Mouse (Mus musculus): ENCODE measurements around the gene Spata20. TPM values are rescaled to one million over a fixed set of nuclear protein-coding genes. Genes with fewer than 3 reads are reported as not detected.

Spata20 gene
- not detected for total RNA-seq (2022)

DNA sequence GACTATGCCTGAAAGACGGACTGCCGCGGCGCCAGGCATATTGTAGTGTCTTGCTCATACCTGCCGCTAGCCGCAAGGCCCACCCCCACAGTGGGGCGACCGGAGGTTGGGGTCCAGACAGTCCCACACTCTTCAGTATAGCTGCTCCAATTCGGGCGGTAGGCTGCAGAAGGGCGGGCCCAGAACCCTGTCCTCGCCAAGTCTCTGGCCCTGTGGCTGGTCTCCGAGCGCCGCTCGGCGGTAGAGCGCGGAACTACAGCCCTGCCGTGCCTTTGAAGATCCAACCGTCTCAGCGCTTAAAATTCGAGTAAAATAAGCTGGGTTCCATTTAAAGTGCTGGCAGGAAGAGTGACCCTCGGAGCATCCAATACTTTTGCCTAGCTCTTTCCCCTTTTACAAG is at the start of gene Spata20:
TSS of gene Spata20 (minus strand) at position 179 of the 400 bp plus-strand sequence.
- DNase-seq (ENCODE audit: low spot score in 2 of 2): peak; percentile 63 to 72

DNA sequence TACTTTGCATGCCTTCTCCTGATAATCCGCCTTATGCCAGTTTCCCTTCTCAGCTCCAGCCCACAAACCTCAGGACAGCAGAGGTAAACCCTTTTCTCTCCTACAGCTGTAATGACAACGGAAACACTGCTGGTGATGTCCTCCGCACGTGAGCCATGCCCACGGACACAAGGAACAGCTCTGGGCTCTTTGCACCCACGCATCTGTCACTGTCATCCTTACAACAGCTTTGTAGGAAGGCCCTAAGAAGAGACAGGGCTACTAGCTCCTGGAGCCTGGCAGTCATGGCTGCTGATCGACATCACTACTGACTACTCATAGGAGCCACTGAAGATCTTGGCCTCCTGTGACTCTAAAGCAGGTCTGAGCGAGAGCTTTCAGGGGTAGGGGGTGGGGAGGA is 47.2 kb upstream of the Spata20 start:
- DNase-seq (ENCODE audit: low spot score in 2 of 2): no peak

DNA sequence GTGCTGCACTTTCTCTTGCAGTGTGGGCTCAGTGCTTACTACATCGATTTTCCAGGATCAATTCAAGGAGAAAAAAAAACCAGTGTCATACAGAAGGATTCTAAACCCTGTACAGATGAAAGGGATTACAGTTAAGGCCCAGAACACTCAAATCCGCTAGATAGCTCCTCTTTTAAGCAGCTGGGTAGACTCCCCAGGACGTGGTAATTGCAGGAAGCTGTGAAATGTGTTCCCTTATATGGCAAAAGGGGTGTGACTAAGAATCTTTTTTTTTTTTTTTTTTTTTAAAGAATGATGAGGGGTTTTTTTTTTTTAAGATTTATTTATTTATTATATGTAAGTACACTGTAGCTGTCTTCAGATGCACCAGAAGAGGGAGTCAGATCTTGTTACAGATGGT is 42.9 kb upstream of the Spata20 start:
- no peak for DNase-seq (ENCODE audit: low spot score in 2 of 2)

DNA sequence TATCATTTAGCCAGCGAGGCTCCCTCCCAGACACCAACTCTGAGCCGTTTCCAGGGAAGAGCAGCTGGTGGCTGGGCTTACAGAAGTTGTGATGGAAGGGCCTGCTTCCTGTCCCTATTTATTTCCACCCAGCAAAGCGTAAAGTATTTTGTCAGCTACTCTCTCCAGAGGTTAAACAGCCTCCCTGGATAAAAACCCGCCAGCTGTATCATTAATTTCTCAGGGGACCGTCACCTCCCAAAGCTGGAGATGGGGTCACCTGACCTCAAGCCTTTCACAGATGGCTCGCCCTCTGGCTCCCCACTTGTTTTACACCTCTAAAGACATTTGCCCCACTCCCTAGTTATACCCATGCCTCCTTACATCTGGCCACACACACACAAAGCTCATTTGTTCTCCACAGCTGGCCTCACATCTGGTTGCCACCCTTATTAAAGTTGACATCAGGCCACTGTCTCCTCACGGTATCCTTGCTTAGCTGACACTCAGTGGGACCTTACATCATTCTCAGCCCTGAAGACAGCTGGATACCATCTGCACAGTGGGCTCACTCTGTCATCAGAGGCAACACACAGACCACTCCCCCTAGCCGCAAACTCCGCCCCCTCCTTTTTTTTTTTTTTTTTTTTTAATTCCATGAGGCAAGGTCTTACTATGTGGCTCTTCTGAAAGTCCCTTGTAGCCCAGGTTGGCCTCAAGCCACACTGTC is 40.3 kb upstream of the Spata20 start:
- no peak for DNase-seq (ENCODE audit: low spot score in 2 of 2)

DNA sequence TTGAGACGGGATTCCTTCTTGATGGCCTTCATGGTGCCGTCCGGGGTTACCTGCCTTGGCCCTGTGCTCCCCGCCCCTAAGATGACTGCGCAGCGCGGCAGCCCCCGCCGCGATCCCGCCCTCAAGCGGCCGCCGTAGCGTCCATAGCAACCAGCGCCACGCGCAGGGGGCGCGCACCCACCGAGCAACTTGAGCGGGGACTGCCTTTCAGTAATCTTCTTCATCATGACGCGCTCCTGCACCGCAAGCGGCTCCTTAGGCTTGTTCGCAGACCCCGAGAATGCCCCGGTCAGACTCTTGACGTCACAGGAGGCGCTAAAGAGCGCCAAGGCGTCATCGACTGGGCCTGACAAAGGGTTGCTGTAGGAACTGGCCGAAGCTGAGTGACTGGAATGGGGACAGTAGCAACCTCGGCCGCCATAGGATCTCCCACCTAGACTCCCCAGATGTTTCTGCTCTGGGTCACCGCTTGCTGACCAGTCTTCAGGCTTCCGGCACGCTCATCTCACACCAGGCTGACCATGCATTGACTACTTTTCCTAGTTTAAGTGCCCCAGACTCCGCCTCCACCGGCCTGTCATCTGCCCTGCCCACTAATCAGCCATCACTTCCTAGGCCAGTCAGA is 35.4 kb upstream of the Spata20 start, which contains the start of gene Mycbpap:
TSS of gene Mycbpap (minus strand) at position 524 of the 625 bp plus-strand sequence.
- no peak for DNase-seq (ENCODE audit: low spot score in 2 of 2)

DNA sequence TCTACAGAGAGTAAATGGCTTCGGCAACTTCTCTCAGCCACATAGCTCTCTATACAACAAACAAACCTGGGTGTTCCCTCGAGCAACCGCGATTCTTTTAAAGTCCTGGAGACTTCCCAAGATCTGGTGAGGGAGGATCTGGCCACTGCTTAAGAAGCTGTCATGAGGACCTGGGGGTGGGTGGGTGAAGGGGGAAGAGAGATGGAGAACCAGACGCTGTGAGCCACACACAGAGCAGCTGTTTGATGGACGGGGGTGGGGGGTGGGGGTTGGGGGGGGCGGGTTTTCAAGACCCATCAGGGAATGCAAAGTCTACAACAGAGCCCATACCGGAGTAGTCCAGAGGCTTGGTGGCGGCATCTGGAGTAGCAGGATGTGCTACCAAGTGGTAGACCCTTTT is 27.5 kb upstream of the Spata20 start:
- DNase-seq (ENCODE audit: low spot score in 2 of 2): no peak

DNA sequence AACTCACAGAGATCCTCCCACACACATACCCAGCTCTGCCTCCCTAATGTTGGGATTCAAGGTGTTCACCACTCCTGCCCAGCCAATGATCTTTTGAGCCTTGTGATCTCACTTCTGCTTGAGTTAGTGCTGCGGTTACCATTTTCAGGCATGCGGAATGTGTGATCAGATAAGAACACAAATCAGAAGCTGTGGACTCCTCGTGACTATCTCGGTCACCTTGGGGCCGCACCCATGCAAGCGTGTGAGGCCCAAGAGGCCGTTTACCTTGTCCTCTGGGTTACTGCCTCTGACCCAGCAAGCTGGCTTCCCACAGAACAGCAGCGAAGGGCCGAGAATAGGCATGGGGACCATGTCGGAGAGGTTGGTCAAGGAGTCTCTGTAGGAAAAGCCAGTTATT is 23.0 kb upstream of the Spata20 start:
- DNase-seq (ENCODE audit: low spot score in 2 of 2): no peak

DNA sequence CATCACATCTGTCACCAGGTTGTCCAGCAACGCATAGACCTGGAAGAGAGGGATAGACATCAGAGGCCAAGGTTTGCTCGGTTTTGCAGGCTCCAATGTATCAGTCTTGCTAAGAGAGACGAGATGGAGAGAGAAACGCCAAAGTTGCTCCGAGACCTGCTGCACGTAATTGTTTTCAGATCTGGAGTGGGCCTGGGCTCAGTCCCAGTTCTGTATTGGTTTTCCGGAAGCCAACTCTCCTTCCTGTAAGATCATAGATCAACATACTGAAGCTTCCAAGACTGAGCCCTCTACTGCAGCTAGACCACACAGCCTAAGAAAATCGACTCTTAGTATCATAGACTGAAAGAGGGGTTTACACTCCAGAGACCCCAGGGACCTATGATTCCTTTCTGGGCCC is 15.5 kb upstream of the Spata20 start:
- DNase-seq (ENCODE audit: low spot score in 2 of 2): no peak

DNA sequence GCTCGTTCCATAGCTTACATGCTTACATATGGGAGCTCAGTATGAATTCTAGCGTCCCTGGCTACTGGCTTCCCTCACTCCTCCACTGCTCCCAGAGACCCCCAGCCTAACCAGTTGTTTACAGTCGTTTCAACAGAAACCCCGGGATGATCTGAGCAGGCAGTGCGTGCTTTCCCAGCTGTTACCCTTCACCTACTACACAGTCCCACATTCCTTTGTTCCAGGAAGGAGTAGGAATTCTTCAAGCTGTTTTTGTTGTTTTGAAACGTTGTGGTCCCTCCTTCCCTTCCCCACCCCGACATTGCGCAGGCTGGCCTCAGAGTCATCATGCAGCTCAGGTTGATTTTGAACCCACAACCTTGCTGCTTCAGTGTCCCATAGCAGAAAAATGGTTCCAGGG is 14.4 kb upstream of the Spata20 start:
- DNase-seq (ENCODE audit: low spot score in 2 of 2): no peak

DNA sequence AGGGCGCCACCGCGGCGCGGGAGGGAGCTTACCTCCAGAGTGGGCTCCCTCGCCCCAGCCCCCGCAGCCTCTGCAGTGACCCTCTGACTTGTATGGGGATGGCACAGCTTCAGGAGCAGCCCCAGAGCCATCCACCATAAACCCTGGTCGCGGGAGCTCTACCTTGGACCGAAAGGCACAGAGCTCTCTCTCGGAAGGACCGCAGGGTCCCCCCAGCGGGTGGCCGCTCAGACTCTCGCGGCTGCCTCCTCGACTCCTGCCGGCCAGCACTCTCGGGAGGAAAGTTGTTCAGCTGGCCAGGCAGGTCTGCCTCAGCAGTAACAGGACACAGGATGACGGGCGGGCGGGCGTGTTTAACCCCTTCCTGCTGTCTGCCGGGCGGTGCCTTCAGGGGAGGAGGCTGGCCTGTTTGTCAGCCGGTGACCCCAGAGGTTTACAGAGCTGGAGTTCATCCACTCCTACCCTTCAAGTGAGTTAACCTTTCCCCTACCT is 13.7 kb upstream of the Spata20 start, which contains the start of gene Epn3:
TSS of gene Epn3 (minus strand) at position 314 of the 492 bp plus-strand sequence.
- no peak for DNase-seq (ENCODE audit: low spot score in 2 of 2)

DNA sequence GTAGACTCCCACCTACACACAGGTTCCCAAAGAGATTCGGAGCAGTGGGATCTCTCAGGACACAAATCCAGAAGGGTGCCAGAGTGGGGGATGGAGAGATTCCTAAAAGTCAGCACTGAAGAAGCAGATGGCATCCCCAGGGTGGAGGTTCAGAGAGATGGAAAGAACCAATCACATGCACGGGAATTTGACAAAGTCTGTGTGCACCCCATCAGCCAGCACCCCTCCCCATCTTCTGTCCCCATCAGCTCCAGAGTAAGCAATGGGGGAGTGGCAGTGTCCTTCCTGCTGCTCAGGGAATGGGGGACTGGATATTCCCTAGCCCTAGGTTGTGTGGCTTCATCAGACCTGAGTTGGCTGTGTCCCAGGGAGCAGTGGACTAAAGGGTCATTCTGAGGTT is 13.1 kb upstream of the Spata20 start:
- DNase-seq (ENCODE audit: low spot score in 2 of 2): no peak

DNA sequence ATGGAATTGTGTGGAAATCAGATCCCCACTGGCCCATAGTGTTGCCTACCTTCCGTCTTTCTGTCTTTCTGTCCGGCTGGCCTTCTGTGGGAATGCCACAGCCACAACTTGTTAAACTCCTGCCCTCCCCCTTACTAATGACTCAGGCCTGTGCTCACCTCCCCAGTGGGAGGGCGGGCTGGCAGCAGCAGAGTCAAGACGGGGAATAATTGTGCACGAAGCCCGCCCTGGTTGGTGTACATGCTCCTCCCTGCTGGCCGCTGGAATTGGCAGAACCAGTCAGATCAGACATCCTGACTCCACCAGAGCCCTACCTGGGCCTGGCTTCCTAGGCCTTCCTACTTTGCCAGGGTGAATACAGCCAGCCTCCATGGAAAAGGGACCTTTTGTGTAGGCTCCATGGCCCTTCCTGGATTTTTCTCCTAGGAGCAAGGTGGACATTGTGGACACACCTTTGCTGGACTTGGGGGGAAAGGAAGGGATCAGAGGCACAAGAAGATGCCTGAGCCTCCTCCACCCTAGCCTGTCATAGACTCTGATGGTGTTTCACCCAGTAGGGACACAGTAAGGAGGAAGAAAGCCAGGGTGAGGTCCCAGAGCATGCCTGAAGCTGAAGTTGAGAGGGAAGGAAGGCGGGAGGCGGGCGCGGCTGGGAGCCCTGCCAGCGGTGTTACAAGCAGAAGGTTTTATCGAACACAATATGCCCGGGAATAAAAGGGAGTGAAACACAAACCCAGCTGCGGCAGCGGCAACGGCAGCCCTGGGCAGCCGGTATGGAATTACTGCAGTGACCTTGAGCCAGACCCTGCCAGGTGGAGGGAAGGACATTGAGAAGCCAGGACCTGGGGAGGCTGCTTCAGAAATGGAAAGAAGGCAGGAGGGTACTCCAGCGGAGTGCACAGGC is 12.4 kb upstream of the Spata20 start:
- DNase-seq (ENCODE audit: low spot score in 2 of 2): peak in 1 of 2 experiments; percentile 28

DNA sequence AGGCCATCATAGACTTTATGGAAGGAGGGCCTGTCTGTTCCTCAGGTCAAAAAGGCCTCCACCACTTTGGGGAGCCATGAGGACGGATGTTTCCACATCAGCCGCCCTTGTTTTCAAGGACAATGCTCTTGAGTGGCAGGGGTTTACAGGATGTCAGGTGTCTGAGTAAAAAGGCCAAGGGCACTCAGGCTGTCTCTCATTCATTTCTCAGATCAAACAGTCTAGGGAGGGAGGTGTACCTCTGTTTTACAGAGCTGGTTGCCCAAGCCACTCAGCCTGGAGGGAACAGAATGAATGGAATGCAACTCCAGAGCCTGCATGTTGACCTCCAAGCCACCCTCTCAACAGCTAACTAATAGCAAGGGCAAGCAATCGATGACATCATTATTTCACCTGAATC is 9.4 kb upstream of the Spata20 start:
- DNase-seq (ENCODE audit: low spot score in 2 of 2): no peak

DNA sequence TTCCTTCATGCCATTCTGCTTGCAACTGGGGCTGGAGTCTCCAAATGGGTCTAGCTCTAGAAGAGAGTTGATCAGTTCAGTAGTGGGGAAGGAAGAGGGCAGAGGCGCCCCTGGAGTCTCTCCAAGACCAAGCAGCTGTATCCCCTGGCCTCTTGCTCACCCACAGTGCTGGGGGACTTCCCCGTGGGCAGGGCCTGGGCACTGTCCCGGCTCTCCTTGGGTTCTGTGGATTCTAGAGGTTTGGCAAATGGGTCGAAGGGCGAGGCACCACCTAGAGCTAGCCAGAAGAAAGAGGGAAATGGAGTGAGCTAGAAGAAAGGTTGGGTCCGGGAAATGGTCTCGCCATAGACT is 5.7 kb upstream of the Spata20 start:
- DNase-seq (ENCODE audit: low spot score in 2 of 2): no peak

DNA sequence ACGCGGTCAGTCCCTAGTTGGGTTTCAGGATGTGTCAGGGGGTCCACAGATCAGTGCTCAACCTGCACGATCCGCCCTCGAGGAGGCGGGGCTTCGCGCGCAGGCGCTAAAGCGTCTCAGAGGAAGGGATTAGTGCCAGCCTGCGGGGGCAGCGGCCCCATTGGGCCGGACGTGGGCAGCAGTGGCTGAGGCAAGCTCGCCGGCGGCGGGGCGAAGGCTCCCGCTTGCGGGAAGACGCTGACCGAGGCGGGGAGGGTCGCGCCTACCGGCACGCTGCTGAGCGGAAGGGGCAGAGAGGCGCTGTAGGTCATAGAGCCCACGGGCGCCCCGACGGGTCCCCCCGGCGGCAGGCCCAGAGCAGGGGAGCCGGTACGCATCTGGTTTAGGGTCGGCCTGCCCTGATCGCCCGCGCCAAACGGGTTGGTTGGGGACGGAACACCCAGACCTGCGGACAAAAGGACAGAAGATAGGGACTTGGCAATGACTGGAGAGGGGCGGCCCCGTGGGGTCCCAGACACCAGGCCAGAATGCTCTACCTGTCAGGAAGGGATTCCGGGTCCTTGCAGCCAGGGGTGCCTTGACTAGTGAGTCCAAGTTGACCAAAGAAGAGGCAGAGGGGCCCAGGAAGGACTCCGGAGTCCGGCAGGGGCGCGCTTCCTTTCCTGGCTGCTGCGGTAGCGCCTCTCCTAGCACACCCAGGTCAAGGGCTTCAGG is 5.2 kb upstream of the Spata20 start:
- no peak for DNase-seq (ENCODE audit: low spot score in 2 of 2)

DNA sequence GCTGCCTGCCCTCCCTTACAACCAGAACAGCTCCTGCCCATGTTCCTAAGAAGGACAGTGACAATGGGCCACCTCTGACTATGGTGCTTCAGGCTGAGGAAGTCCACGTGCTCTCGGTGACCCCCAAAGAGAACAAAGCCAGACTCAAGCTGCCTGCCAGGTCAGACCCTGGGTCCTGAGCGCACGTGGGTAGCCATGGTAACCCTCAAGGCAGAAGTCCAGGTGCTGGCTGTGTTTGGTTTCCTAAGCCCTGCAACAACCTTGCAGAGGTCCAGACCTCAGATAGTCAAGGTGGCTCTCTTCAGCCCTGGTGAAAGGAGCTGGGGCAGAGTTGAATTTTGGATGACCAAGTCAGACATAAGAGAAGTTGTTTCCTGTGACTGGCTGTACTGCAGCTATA is 3.8 kb upstream of the Spata20 start:
- DNase-seq (ENCODE audit: low spot score in 2 of 2): no peak

DNA sequence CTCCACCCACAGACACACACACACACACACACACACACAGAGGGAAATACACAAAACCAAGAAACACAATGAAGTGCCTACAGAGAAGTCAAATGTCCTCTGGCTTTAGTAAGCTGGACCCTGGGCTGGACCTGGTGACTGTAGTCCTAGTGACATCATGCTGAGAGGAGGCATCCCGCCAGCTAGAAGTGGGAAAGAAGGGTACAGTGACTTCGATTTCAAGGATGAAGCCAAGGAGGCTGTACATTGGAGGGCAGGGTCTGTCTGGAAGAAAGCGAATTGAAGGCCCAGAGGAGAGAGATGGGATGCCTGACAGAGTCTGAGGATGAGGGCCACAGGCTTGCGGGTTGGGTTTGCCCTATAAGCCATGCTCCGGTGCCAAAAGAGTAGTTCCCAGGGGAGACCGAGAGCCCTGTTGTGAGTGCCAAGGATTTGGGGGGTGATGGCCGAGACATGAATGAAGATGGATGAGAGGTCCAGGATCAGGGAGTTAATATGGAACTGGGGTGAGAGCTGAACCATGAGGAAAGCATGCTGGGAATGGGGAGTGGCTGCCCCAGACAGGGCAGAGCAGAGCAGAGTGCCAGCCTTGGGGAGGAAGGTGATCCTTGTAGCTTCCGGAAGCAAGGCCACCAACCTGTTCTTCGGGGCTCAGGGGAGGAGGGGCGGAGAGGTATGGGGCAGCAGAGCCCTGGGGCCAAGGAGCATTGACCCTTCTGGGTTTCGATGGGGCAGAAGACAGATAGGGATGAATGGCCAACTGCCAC is 3.0 kb upstream of the Spata20 start:
- DNase-seq (ENCODE audit: low spot score in 2 of 2): no peak

DNA sequence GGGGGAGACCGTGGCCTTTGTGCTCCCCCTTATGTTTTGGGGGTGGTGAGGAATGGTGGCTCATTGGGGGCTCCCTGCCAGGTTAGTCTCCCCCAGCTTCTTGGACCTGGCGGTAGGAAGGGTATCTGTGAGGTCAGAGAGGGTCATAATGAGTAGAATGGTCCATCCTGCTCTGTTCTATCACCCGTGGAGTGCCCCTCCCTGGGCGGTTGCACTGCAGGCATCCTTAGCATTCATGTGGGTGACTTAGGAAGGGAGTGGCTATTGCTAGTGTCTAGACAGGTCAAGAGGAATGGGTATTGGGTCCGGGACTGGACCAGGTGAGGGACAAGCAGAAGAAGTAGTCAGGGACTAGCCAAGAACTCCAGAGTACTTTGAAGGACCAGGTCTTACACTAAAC is 756 bp downstream of the Spata20 start:
- DNase-seq (ENCODE audit: low spot score in 2 of 2): no peak

DNA sequence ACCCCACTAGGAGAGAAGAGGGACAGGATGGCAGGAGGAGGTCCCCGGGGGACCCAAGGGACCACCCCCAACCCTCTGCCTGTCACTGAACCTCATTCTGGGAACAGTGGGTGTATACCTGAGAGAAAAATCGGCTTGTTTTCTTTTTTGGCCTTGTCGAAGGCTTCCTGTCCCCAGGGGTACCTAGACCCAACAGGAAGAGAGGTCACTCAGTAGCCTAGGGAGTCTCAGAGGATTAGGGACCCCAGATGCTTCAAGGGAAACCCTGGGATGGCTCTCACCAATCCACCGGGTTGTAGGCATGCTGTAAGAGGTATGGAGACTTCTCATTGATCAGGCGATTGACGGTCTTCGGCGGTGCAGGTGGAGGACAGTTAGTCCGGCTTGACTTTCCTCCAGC is 1.3 kb downstream of the Spata20 start:
- DNase-seq (ENCODE audit: low spot score in 2 of 2): no peak

DNA sequence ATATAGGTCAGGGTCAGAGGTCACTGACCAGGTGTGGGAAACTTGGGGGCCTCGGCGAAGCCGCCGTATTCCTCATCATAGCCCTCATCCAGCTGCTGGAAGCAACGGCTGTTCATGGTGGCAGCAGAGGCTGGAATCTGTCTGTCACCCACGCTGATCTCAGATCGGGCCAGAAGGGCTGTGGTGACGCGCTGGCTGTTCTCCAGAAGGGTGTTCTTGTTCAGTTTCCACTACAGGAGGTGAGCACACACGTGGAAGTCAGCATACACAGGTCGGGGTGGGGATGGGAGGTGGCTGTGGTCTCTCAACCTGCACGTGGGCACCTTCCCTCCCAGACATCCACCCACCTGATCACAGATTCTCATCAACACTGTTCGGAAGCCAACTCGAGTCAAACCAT is 2.1 kb downstream of the Spata20 start:
- no peak for DNase-seq (ENCODE audit: low spot score in 2 of 2)

DNA sequence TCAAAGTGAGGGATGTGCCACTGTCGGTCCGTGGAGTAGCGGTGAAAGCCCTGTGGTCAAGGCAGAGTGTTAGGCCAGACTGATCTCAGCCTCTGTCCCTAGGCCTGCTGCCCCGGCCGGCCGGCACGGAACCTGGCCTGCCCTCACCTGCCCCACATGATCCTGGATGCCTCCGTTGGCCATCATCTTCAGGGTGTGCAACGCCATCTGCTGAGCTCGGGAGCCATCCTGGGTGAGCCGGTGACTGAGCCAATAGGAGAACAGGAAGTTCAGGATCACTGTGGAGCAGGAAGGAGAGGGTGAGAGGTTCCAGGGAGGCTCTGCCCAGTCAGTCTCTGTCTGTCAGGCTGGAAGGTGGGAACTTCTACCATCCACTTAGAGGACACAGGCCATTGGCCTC is 2.5 kb downstream of the Spata20 start:
- DNase-seq (ENCODE audit: low spot score in 2 of 2): no peak

All from gastrocnemius, adult 8-10 months (tissue).